Mouse (Mus musculus) T-helper 2 cell (primary cell): ENCODE measurements around the gene Tab1.

ENCODE experiments used
- in situ Hi-C: fragments of 300-600 bp; cut with MboI, MseI; formaldehyde crosslinking; loops from one replicate; pipeline ENCODE4 v1.15.1; 2025; ENCODE audit warnings: high pct_unique_total_duplicates

Tab1 gene

DNA sequence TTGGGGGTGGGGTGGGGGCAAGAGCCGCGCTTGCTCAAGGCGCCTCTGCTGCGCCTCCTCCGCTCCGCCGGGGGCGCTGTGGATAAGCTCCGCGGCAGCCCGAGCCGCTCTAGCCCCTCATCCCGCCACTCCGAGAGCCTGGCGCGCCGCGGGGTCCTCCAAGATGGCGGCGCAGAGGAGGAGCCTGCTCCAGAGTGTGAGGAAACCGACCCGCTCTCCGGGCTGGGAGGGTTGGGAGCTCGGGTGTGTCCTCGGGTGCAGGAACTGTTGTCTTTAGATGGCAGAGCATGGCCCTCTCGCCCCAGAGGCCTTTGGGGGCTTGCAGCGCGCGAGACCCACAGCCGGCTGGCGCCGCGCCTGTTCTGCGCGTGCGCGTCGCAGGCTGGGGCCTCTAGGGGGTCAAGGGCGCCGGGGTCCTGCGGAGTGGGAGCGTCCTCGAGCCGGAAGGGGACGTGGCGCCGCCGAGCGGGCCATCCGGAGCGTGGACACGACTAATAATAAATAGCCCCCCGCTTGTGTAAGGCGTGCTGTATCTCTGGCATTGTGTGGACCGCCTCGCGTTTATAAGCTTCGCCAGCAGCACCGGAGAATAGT, at the start of gene Tab1:
Tab1 (plus strand) TSS at position 135 of the 594 bp plus-strand sequence.
- in situ Hi-C loops, result no loop called here

DNA sequence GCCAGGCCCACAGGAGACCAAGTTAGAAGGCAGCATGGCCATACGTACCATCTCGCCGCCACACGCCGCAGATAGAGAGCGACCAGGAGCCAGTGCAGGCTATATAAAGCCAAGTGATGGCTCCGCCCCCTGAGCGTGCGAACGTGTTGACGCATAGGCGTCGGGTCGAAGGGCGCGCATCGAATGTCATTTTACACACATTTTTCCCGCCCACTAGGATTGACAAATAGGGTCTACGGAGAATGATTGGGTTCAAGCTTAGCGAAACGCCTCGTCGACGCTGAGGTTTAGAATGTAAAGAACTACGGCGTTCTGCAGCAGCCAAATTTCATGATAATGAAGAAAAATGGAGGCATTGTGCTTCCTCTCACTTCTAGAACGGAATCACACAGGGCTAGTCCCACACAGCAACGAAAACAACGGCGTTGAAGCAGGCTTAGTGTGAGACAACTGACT, 49.6 kb upstream of the Tab1 start:
- in situ Hi-C loops, result no loop called here

DNA sequence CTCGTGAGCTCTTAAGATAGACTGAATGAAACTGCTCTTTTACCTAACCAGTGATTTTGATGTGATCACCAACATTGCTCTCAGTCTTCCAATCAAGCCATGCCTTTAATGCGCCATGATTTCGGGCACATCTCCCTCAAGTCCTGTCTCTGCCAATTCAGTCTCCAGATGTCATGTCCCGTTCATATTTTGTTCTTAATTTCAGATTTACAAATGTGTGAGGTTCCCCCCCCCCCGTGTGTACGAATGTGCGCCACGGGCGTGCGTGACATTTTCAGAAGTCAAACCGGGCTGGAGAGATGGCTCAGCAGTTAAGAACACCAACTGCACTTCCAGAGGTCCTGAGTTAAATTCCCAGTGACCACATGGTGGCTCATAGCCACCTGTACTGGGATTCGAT, 49.2 kb upstream of the Tab1 start:
- in situ Hi-C loops, result no loop called here

DNA sequence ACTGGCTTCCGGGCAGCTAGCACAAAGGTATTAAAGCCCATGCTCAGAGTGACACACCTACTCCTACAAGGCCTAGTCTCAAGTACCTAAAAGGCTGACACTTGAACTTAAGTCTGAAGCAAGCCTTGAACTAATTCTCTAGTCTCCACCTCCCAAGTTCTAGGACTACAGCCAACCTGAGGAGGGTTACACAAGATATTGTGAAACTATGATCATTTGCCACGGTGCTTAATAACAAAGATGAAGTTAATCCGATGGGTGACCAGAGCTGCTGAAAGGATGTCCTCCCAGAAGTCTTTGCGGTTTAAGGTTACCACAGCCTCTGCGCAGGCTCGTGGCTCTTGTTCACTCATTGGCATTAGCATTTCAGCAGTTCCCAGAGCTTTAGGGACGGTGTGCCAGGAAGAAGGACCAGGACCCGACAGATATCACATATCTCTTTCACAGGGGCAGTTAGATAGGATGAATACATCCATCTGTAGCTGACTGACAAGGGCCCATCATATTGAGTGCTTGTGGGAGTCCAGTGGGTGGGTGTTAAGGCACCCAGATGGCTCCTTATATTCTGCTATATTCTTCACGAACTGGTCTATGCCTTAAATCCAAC, 45.4 kb upstream of the Tab1 start:
- in situ Hi-C loops, result no loop called here

DNA sequence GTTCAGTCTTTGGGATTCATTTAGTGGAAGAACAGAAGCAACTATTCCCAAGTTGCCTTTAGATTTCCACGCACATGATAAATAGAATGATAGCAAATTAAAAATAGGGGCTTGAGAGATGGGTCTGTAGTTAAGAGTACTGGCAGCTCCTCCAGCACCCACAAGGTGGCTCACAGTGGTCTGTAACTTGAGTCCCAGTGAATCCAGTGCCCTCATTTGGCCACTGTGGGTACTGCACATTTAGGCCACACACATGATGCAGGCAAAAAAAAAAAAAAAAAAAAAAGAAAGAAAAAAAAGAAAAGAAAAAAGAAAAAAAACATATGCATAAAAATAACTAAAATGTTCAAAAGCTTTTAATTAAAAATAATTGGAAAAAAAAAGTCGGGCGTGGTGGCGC, 44.3 kb upstream of the Tab1 start:
- in situ Hi-C loops, result no loop called here

DNA sequence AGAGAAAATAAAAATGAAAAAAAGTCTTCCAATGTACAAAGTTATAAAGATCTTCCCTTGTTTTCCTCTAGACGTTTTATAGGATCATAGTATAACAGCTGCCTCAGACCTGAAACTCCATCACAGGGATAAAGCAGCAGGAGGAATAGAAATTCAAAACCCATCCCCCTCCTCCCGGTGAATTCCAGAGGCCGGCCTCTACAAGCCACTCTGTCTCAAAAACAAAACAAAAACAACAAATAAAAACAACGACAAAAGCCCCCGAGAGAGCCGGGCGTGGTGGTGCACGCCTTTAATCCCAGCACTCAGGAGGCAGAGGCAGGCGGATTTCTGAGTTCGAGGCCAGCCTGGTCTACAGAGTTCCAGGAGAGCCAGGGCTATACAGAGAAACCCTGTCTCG, 42.8 kb upstream of the Tab1 start:
- in situ Hi-C loops, result loop anchor here (10.0 kb wide), 1 partner anchor 135 kb away; no protein-coding TSS in a partner anchor

DNA sequence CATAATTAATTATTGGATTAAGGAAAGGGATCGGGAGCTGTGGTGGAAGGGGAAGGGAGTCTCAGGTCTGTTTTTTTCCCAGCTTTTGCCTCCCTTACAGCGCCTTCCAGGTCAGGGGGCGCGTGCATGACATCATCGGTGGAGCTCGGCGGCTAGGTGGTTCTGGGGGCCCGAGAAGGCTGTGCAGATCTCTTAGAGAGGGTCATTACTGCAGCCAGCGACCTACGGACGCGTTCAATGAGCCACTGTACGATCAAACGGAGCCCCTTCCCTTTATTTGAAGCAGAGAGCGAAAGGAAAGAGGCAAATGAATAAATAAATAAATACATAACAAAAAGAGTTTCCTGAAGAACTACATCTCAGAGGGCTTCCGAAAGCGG, 42.2 kb upstream of the Tab1 start:
- in situ Hi-C loops, result loop anchor here (10.0 kb wide), 1 partner anchor 134 kb away; no protein-coding TSS in a partner anchor

DNA sequence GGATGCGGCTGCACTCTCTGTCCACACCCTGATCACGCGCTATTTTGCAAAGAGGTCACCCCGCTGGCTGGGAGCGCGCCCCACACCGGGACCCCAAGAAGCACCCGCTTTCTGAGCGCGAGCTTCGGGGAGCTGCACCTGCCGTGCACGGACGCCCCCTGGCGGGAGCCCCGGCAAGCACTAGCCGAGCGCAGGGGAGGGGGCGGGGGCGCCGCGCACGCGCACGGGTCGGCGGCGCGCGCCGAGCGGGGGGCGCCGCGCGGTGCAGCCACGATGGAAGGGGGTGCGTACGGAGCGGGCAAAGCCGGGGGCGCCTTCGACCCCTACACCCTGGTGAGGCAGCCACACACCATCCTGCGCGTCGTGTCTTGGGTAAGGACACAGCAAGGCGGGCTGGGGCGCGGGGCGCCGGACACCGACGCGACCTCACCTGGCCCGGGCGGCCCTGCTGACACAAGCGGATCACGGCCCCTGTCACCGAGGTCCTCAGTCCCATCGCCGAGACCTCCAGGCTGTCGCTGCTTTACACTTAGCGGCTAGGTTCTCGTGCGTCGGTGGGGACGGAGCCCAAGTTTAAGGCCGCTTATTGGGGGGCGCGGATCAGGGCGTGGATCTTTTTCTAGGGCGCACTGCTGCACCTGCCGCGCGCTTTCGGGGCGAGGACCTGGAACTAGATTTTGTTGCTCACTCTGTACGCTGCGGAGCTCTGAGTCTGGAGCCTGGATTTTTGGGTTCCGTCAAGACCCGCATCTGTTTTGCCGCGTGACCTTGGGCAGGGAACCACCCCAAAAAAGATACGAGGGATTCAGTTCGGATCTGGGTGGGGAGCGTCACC, 41.6 kb upstream of the Tab1 start, which contains the start of the genes Syngr1 and Rpl3:
Syngr1 (plus strand) TSS at position 214 of the 835 bp plus-strand sequence.
Rpl3 (minus strand) TSS at position 748 of the 835 bp plus-strand sequence.
- in situ Hi-C loops, result loop anchor here (10.0 kb wide), 1 partner anchor 133 kb away; no protein-coding TSS in a partner anchor

DNA sequence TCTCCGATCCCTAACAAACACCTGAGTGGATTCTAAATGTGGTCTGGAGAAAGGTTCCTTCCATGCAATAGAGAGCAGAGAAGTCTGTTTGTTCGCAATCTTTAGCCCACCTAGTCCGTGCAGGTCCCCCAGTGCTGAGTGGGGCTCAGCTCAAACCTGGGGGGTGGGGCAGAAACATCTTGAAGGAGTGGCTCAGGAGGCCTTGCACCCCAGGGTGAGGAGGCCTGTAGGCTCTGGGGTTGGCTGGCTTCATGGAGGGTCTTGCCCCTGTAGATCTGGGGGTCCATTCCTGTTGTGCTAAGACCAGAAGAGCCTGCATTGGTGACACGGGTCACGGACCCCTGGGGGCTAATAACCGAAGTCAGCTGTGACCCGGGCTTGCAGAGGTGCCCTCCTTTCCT, 40.9 kb upstream of the Tab1 start:
- in situ Hi-C loops, result loop anchor here (10.0 kb wide), 1 partner anchor 133 kb away; no protein-coding TSS in a partner anchor

DNA sequence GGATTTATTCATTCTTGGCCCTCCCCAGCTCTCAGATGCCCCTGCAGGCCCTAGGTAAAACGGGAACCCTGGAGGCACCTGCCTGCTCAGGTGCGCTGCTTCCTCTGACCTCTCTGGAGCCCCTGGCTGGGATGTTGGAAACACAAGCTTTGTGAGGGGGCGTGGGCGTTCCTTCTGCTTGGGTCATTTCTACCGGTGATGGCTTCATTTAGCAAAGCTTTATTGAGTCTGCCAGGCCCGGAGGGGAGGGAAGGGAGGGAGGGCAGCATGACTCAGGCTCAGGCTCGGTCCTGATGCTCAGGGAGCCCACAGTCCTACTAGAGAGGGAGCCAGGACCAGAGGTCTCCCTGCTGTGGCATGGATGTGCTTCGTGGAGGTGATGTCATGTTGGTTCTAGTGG, 40.3 kb upstream of the Tab1 start:
- in situ Hi-C loops, result loop anchor here (10.0 kb wide), 1 partner anchor 132 kb away; no protein-coding TSS in a partner anchor

DNA sequence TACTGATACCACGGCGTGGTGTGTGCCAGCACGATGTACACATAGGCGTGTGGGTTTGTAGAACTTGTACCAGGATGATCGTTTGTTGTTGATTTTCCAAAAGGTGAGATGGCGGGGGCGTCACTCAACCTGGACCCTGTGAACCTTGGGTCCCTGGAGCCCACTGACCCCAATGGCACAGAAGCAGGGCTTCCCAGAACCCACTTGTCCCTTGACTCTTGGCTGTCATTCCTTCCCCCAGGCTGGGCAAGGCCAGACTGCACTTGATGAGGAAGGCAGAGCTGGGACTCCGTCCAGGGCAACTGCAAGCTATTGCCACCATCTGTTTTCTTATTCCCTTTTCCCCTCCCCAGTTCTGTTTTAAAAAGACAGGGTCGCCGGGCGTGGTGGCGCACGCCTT, 38.7 kb upstream of the Tab1 start:
- in situ Hi-C loops, result loop anchor here (10.0 kb wide), 1 partner anchor 131 kb away; no protein-coding TSS in a partner anchor

DNA sequence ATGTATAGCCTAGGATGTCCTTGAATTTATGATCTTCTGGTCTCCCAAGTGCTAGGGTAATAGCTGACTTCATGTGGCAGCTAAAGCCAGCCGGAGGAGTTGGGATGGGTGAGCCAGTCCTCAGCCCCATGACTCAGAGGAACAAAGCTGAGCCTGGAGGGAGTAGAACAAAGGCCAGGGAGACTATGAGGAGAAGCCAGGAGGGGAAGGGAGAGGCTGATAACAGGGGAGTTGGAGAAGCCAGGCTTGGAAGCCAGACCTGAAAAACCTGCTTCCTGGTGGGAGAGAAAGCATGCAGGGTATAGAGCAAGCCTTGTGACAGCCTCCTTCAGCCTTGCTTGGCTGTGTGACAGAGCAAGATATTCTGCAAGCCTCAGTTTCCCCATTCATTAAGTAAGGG, 37.3 kb upstream of the Tab1 start:
- in situ Hi-C loops, result loop anchor here (10.0 kb wide), 1 partner anchor 129 kb away; no protein-coding TSS in a partner anchor

DNA sequence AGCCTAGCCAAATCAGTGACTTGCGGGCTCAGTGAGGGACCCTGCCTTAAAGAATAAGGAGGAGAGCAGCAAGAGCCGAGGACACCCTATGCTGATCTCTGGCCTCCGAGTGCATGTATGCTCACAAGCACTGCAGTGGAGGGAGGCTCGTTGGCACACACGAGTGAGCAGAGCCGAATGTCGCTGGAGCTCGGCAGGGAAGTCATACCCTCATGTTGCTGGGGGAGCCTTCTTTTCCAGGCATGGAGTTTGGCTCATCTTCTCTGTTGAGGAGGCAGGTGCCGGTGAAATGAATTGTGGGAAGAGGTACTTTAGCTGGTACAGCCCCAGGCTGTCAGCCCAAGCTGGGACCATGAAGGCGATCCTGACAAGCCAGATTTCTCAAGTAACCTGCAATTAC, 36.5 kb upstream of the Tab1 start:
- in situ Hi-C loops, result loop anchor here (10.0 kb wide), 1 partner anchor 128 kb away; no protein-coding TSS in a partner anchor

DNA sequence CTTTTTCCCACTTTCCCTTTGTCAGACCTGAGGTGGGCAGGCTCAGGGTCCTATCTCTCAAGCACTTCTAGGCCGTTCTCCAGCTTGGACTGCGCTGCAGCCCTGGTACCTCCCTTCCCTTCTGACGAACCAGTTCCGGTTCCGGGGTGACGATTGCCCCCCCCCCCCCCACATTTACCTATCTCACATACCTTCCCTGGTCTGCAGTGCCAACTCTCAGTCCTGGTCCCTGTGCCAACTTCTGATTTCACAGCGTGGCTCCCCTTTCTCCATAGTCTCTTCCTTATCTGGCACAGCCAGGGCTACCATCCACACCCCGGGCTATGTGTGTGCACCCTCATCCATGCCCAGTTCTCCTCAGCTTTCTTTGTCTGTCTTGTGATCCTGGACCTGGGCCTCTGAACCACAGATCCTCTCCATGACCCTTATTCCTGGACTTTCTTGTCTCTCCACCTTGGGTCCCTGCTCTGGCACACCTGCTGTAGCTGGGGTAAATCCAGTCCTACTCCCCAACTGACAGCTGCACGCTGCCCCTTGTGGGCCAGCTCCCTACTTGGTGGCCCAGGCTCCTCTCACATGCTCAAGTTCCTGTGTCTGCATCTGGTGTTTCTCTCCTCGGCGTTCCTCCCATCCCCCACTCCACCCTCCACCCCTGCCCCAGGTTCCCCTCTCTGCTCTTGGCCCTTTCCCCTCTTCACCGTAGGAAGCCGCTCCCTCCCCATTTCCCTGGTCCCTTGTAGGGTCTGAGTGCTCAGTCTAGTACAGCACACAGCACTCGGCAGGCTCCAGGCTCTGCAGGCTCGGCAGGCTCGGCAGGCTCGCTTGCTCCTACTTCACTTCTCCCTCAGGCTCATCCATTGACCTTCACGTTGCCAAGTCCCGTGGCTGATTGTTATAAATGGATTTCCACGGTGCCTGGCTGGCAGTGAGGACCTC, 35.7 kb upstream of the Tab1 start:
- in situ Hi-C loops, result loop anchor here (10.0 kb wide), 1 partner anchor 128 kb away; no protein-coding TSS in a partner anchor

DNA sequence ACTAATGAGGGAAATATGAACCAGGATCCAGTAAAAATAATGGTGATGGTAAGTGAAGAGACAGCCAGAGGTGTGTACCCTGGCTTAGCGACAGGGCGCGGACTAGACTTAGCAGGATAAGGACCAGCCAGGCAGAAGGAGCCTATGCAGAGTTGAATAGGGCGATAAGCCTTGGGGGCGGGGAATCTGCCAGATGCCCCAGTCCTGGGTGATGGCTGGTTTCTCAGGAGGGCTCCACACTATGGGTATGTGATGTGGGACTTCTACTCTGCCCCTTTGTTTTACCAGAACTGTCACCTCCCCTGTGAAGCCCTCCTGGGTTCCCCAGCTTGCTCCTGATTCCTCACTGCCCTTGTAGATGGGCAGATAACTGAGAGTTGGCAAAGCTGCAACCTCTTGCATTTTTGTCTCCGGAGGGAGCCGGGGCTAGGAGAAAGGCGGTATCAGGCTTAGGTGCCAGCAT, 34.9 kb upstream of the Tab1 start:
- in situ Hi-C loops, result loop anchor here (10.0 kb wide), 1 partner anchor 127 kb away; no protein-coding TSS in a partner anchor

DNA sequence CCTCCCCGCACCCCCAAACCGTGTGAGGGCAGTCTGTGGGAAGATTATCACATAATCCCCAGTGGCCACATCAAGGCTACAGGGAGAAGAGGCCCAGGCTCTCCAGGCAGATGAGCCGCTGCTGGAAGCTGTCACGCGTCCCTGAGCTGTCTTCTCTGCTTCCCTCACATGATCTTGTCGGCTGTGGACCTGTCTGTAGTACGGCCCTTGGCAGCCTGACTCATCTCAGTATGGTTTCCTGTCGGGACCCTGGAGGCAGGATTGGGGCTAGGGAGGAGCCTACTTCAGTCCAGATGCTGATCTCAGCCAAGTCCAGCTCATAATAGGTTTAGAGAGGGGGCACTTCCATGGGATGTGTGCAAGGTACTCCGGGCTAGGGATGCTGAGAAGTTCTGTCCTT, 34.1 kb upstream of the Tab1 start:
- in situ Hi-C loops, result loop anchor here (10.0 kb wide), 1 partner anchor 126 kb away; no protein-coding TSS in a partner anchor

DNA sequence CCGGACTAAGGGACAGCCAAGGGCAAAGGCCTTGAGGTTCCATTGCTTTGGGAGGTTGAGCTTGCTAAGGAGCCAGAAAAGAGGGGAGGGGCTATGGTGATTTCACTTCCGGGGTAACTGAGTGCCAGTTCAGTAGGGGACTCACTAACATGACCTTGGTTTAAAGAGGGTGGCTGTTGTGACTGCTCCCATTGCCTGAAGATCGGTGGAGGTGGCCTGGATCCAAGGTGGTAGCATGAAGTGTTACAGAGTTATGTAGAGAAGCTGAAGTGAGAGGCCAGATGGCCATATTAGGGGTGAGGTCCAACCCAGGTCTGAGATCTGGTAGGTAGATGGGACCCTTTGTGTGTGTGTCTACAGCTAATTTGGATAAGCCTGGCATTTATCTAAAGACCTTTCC, 33.5 kb upstream of the Tab1 start:
- in situ Hi-C loops, result loop anchor here (10.0 kb wide), 1 partner anchor 125 kb away; no protein-coding TSS in a partner anchor

DNA sequence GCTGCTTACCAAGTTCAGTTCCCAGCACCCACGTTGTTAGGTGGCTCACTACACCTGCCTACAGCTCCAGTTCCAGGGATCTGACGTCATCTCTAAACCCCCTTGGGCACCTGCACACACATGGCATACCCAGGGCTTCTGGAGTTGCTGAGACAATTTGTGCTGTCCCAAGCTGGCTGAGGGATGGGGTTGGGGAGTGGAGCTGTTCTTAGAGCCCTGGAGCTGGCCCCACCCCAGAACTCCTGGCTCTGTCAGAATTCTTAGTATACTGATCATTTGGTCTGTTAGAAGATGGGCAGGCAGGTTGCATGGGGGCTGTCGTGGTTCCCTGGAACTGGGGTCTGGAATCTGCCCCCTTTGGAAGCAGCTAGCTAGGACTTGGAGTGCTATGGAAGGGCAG, 32.7 kb upstream of the Tab1 start:
- in situ Hi-C loops, result no loop called here

DNA sequence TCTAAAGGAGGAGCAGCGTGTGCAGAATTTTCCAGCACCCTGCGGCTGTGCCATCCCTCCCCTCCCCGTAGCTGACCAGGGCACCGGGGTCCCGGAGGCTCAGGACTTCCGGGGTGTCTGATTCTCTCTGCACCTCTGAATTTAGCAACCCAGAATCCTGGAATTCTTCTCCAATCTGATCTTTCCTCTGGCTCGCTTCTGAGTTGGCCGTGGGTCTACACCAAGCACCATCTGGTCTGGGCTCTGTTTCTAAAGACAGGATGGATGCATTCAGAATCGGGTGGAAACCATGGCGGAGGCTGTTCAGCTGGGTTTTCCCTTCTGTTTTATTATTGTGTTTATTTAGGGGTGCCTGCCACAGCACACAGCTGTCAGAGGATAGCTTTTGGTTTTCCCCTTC, 32.1 kb upstream of the Tab1 start:
- in situ Hi-C loops, result no loop called here

DNA sequence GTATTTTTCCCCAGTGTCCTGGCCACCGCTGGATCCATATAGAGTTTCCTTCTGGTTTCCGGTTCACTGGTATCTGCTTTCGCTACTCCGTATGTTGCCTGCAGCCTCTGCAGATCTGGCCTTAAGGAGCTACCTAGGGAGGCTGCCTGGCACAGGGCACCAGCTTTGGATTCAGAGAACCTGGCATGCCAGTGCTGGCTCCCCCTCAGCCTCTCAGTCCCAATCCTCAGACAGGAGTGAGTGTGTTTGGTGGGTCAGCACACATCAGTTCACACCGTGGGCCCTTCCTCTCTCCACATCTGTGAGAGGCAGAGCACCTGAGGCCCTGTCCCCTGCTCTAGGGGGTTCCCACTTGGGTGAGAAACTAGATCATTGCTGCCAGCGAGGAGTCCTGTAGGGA, 31.4 kb upstream of the Tab1 start:
- in situ Hi-C loops, result no loop called here

DNA sequence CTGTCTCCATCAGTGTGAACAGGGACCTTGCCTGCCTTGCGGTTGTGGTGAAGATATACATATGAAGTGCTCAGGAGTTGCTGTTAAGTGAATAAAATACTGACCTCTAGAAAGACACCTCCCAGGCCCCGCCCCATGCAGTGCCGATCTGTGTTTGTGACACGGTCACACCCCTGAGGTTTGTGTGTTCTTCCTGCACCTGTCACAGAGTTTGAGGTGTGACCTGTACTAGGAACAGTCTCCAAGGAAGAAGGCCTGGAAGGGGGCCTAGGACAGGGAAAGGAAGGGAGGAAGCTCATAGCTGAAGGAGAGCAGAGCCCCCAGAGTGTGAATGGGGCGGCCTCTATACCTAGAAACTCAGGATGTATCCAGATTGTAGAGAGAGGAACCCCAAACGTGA, 30.4 kb upstream of the Tab1 start:
- in situ Hi-C loops, result no loop called here
